Mouse (Mus musculus) bone marrow, adult 2 months (tissue): Measurements from ENCODE around the gene Foxa1. TPM values are rescaled to one million over a fixed set of nuclear protein-coding genes. Genes with fewer than 3 reads are reported as not detected.

Experiments
- H3K27ac ChIP-seq: fragments of 200-500 bp; 2 replicates; pipeline ENCODE4 v1.5.1; 2012; ENCODE audit warnings: low read depth, mild to moderate bottlenecking, control low read depth, inconsistent platforms, low read length; ENCODE audit not compliant: control insufficient read depth, poor library complexity, insufficient read depth
- H3K4me1 ChIP-seq: fragments of 200-500 bp; 2 replicates; pipeline ENCODE4 v1.6.1; 2011; ENCODE audit warnings: low read length; ENCODE audit not compliant: control insufficient read depth, insufficient read depth
- H3K4me3 ChIP-seq: fragments of 200-500 bp; replicated peaks from 2 replicates; pipeline ENCODE3; 2011; ENCODE audit warnings: mild to moderate bottlenecking, low read depth, low read length, control low read depth; ENCODE audit not compliant: control insufficient read depth
- CTCF ChIP-seq: fragments of 200-500 bp; IDR thresholded peaks from 2 replicates; pipeline ENCODE4 v1.5.1; 2011; ENCODE audit warnings: low read length, control low read depth; ENCODE audit not compliant: control insufficient read depth, insufficient read depth
- POLR2A ChIP-seq: fragments of 200-500 bp; IDR thresholded peaks from 2 replicates; pipeline ENCODE4 v1.6.1; 2011; ENCODE audit warnings: low read depth, mild to moderate bottlenecking, control low read depth, low read length, borderline replicate concordance; ENCODE audit not compliant: control insufficient read depth
- WGBS: fragments of 180-500 bp; shearing (Covaris S2); methylation state at CpG from one replicate; pipeline ENCODE4 v1.1.7; 2018; 5-methylcytosine and 5-hydroxymethylcytosine counted together
- polyA plus RNA-seq: library from polyadenylated mRNA; stranded (reverse); fragments of >200 nt; gene quantifications from 2 replicates; pipeline ENCODE4 v1.2.4, GENCODE M21; 2011; ENCODE audit warnings: low replicate concordance; ENCODE audit not compliant: missing spikeins, insufficient read depth, insufficient read length

Foxa1 gene
- not detected in 2 replicates for polyA plus RNA-seq

DNA sequence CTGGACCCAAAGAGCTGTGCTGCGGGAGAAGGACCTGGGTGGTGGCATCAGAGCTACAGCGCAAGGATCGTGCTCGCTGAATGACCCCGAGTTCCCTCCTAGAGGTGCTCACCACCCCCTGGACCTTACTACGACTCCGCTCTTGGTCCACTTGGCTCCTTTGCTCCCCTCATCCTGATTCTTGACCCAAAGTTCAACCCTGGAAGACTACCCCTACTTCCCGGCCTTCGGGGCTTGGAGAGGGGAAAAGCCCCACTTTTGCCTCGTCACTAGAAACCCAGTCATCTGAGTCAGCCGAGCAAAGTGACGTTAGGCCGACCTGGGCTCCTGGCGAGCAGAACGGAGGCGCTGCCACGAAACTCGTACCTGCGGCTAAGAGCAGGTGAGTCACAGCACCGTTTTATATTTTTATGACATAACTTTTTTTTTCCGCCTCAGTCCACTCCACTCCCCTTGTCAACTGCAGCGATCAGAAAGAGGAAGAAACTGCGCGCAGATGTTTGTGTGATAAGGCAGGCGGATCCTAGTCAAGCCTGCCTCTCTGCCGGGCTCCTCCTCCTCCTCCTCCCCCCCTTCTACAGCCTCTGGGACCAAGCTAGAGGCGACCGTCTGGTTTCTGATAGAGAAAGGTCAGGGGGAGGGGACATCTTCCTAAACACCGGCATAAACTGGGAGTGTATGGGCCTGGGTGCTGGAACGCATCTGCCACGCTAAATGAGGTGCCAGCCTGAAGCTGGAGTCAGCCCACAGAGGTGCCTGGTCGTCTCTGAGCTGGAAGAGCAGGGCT, at the start of gene Foxa1:
Gene Foxa1, minus strand, starts transcription at position 502 of the 787 bp plus-strand sequence.
- TF ChIP-seq POLR2A = no peak
- TF ChIP-seq CTCF = no peak
- Histone ChIP-seq H3K4me1 (no peaks in the 10 kb centered on the region), H3K27ac (no peak within 1 kb of the TSS), H3K4me3 (no peak within 1 kb of the TSS)
- under 1% methylated on average over 32 of the region's 32 CpGs for WGBS

DNA sequence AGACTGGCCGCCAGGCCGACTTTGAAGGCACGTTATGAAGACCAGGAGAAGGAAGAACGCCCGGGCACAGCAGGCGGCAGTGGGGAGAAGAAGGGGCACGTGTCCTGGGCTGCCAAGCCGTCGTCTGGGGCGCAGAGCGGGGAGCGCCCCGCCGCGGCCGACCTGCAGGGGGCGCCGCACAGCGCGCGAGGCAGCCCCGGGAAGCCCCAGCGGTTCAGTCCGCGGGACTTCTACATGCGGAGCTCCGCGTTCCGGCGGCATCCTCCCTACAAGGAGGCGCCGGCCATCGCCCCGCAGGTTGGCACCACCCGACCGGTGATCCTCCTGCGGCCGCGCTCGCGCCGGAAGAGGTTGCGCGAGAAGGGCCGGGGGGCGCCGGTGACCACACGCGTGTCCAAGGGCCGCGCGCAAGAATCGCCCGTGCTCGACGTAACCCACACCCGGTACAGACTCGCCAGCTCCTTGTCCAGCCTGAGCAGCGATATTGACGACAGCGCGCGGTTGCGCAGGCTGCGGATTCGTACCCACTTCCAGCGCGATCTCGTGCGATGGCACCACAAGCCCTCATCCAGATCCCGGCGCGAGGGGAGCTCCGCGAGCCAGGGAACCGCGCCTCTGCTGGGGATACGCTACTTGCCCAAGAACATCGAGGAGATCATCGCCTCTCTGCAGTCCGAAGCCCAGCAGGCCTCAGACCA, 29.4 kb upstream of the Foxa1 start:
- WGBS = 10% methylated on average over 81 of the region's 81 CpGs
- no peak overlapping the region for H3K27ac ChIP-seq
- no peak for TF ChIP-seq CTCF
- TF ChIP-seq POLR2A = no peak
- H3K4me3 ChIP-seq = no peak overlapping the region
- no peaks in the 10 kb centered on the region for H3K4me1 ChIP-seq

DNA sequence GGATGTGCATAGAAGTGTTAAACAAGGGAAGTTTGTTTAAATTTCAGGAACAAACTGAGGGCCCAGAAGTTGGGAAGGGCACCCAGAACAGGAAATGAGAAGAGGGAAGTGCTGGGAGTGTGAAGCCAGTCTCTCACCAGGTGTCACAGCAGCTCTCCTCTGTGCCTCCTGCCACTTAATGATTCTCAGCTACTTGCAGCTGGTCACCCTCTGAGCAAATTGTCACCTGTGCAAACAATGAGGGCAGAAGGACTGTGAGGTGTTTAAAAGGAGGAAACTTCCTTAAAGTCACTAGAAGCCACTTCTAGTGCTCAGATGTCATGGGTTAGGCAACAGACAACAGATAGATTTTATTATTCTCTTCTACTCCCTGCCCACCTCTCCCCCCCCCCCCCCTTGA, 25.7 kb upstream of the Foxa1 start:
- H3K4me1 ChIP-seq = no peaks in the 10 kb centered on the region
- H3K4me3 ChIP-seq = no peak overlapping the region
- no peak overlapping the region for H3K27ac ChIP-seq
- no peak for TF ChIP-seq POLR2A
- no peak for TF ChIP-seq CTCF

- WGBS = 20% methylated on average over 9 of the region's 9 CpGs
- Histone ChIP-seq H3K4me3 (no peak overlapping the region), H3K27ac (no peak overlapping the region), H3K4me1 (no peaks in the 10 kb centered on the region)
- TF ChIP-seq CTCF = no peak
Measured at GRCm38 (mm10) chr12:57571773-57572172, 25.1 kb upstream of the Foxa1 start.

DNA sequence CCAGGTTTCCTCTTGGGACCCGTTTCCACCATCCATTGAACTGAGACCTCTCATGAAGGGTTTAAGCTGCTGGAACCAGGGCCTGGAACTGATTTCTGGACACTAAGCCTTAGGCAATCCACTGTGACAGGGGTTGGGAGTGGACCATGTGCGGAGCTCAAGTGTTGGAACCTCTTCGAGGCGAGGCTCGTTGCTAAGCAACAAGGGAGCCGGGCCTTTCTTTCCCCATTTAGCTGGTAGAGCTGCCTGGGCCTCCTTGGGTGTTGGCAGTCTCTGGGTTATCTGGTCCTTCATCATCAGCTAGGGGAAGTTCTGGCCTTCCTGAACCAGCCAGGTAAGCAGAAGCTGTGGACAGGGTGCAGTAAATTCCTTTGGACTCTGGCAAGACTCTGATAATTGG, 17.2 kb upstream of the Foxa1 start, which contains the start of gene Ttc6:
Gene Ttc6, plus strand, starts transcription at position 205 of the 400 bp plus-strand sequence.
- 86% methylated on average over 6 of the region's 6 CpGs for WGBS
- Histone ChIP-seq H3K4me1 (no peaks in the 10 kb centered on the region), H3K27ac (no peak within 1 kb of the TSS), H3K4me3 (no peak within 1 kb of the TSS)
- TF ChIP-seq POLR2A (no peak), CTCF (no peak)

DNA sequence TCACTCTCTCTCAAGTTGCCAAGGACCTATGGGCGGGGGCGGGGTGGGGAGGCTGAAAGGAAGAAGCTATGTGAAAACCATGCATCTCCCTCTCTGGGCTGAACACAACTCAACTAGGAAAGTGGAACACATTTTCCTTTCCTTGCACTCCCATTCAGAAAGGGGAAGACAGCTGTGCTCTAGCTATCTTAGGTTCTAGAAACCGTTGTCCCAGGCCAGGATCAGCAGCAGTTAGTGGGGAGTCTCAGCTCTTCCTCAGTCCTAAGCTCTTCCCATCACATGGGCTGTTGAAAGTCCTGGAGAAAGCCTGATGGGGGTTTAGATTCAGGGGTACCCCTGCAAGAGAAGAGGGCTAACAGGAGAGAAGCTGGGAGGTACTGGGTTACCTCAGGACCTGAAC, 7.4 kb upstream of the Foxa1 start:
- no peaks in the 10 kb centered on the region for H3K4me1 ChIP-seq
- no peak overlapping the region for H3K4me3 ChIP-seq
- no peak overlapping the region for H3K27ac ChIP-seq
- 48% methylated on average over 3 of the region's 3 CpGs for WGBS
- TF ChIP-seq POLR2A = no peak
- TF ChIP-seq CTCF = no peak

DNA sequence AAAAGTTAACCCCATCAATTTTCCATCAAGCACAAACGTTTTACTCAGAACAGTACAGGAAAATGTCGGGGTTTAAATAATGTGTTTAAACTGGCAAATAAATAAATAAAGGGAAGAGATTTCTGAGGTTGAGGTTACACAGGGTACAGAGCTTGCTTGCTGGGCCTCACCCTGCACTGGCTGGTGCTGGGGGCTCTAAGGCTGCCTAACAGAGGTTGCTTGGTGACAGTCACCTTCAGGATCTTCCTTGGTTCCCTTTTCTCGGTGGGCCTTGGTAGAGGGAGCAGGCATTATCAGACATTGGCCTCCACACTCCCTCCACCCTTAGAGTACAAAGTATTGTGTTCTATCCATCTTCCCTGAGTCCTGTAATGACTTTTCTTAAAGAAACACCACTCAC, 5.6 kb upstream of the Foxa1 start:
- Histone ChIP-seq H3K4me1 (no peaks in the 10 kb centered on the region), H3K27ac (no peak overlapping the region), H3K4me3 (no peak overlapping the region)
- no peak for TF ChIP-seq POLR2A
- no peak for TF ChIP-seq CTCF
- 10% methylated on average over 3 of the region's 3 CpGs for WGBS

DNA sequence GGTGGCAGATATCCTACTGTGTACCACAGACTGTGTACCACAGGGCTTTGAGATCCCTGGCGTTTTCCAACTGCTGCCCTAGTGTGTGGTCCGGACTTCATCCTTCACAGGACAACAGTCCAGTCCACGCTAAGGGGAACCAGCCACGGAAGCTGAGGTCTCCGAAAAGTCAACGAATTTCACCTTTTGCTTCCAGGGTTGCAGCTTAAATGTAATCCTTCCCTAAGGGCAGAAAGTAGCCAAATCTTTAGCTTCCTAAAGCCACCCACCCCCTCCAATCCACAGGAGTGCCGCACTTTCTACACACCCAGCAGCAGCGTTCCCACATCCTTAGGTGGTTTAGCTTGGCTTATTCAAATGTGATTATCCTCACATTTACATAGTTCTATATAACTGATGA, 4.2 kb upstream of the Foxa1 start:
- Histone ChIP-seq H3K27ac (no peak overlapping the region), H3K4me3 (no peak overlapping the region), H3K4me1 (no peaks in the 10 kb centered on the region)
- TF ChIP-seq CTCF = no peak
- TF ChIP-seq POLR2A = no peak
- 7% methylated on average over 8 of the region's 8 CpGs for WGBS
